Mouse (Mus musculus) MEL (cell line): ENCODE measurements around the gene Btaf1. TPM values are rescaled to one million over a fixed set of nuclear protein-coding genes. Genes with fewer than 3 reads are reported as not detected.

ENCODE experiments used
- DNase-seq: peaks from one replicate; pipeline ENCODE4 v3.0.0; 2011; ENCODE audit warnings: low read depth, low spot score
- H3K27ac ChIP-seq: 2 replicates; pipeline ENCODE4 v1.5.1; 2012; ENCODE audit warnings: low read depth, mild to moderate bottlenecking, control low read depth, low read length, moderate library complexity; ENCODE audit not compliant: control insufficient read depth
- H3K27me3 ChIP-seq, 2 experiments: fragments of 150-350 bp in 1 of 2; sonication (generic) in 1 of 2; 2 replicates each; pipeline ENCODE4 v1.6.1; 2012; ENCODE audit warnings: low read length in 2 of 2, mild to moderate bottlenecking in 2 of 2, improper control_type of control experiment in 1 of 2, moderate library complexity in 1 of 2; ENCODE audit not compliant: insufficient read depth in 2 of 2, control insufficient read depth in 1 of 2
- H3K36me3 ChIP-seq, 2 experiments: 2 replicates each; pipeline ENCODE4 v1.6.1; 2012 to 2014; ENCODE audit warnings: low read length in 2 of 2, improper control_type of control experiment in 1 of 2, inconsistent platforms in 1 of 2, mild to moderate bottlenecking in 1 of 2; ENCODE audit not compliant: insufficient read depth in 2 of 2, control insufficient read depth in 1 of 2
- H3K4me1 ChIP-seq, 2 experiments: fragments of 150-350 bp in 1 of 2; sonication (generic) in 1 of 2; 2 replicates each; pipeline ENCODE4 v1.6.1; 2012; ENCODE audit warnings: low read length in 2 of 2, improper control_type of control experiment in 1 of 2, mild to moderate bottlenecking in 1 of 2; ENCODE audit not compliant: insufficient read depth in 2 of 2, control insufficient read depth in 1 of 2
- H3K4me3 ChIP-seq, 2 experiments: fragments of 150-350 bp in 1 of 2; sonication (generic) in 1 of 2; 2 replicates each; pipeline ENCODE4 v1.5.1; 2012; ENCODE audit warnings: low read depth in 2 of 2, low read length in 2 of 2, mild to moderate bottlenecking in 2 of 2, moderate library complexity in 2 of 2, control low read depth in 1 of 2, improper control_type of control experiment in 1 of 2; ENCODE audit not compliant: control insufficient read depth in 1 of 2, insufficient read depth in 1 of 2
- H3K79me2 ChIP-seq: 2 replicates; pipeline ENCODE4 v1.6.1; 2012; ENCODE audit warnings: mild to moderate bottlenecking, low read length, moderate library complexity; ENCODE audit not compliant: control insufficient read depth, poor library complexity, insufficient read depth
- H3K9ac ChIP-seq: 2 replicates; pipeline ENCODE4 v1.6.1; 2012; ENCODE audit warnings: low read depth, mild to moderate bottlenecking, control low read depth, low read length, moderate library complexity; ENCODE audit not compliant: control insufficient read depth, poor library complexity, severe bottlenecking
- H3K9me3 ChIP-seq: fragments of 150-350 bp; sonication (generic); replicated peaks from 2 replicates; pipeline ENCODE4 v1.6.1; 2012; ENCODE audit warnings: mild to moderate bottlenecking, low read length, improper control_type of control experiment, moderate library complexity; ENCODE audit not compliant: insufficient read depth
- CTCF ChIP-seq, 3 experiments: IDR thresholded peaks in 2 of 3; conservative IDR thresholded peaks in 1 of 3; 2 replicates each; pipeline ENCODE4 v1.5.1; 2011 to 2012; ENCODE audit warnings: low read length in 3 of 3, low read depth in 2 of 3, mild to moderate bottlenecking in 2 of 3, improper control_type of control experiment in 1 of 3, inconsistent platforms in 1 of 3, mixed read lengths in 1 of 3, moderate library complexity in 1 of 3; ENCODE audit not compliant: control insufficient read depth in 1 of 3, insufficient read depth in 1 of 3, poor library complexity in 1 of 3, severe bottlenecking in 1 of 3
- ELF1 ChIP-seq: IDR thresholded peaks from 2 replicates; pipeline ENCODE4 v1.6.1; 2014; ENCODE audit warnings: low read depth, mild to moderate bottlenecking, inconsistent platforms, low read length, improper control_type of control experiment, moderate library complexity
- GATA1 ChIP-seq: IDR thresholded peaks from 2 replicates; pipeline ENCODE4 v1.6.1; 2011; ENCODE audit warnings: low read depth, low read length, improper control_type of control experiment
- HCFC1 ChIP-seq: IDR thresholded peaks from 2 replicates; pipeline ENCODE4 v1.6.1; 2012; ENCODE audit warnings: low read depth, mild to moderate bottlenecking, inconsistent platforms, low read length, improper control_type of control experiment, moderate library complexity
- JUND ChIP-seq: IDR thresholded peaks from 2 replicates; pipeline ENCODE4 v1.6.1; 2011; ENCODE audit warnings: low read depth, mild to moderate bottlenecking, improper control_type of control experiment, low read length
- KAT2A ChIP-seq: conservative IDR thresholded peaks from 2 replicates; pipeline ENCODE4 v1.6.1; 2012; ENCODE audit warnings: low read depth, low read length, improper control_type of control experiment, inconsistent platforms
- MAFK ChIP-seq: IDR thresholded peaks from 2 replicates; pipeline ENCODE4 v1.6.1; 2011; ENCODE audit warnings: low read depth, mild to moderate bottlenecking, low read length, improper control_type of control experiment, borderline replicate concordance
- MAX ChIP-seq: IDR thresholded peaks from 2 replicates; pipeline ENCODE4 v1.6.1; 2011; ENCODE audit warnings: low read length, improper control_type of control experiment
- MEF2A ChIP-seq: IDR thresholded peaks from 2 replicates; pipeline ENCODE4 v1.6.1; 2014; ENCODE audit warnings: low read depth, mild to moderate bottlenecking, inconsistent platforms, low read length, improper control_type of control experiment; ENCODE audit not compliant: poor library complexity, insufficient replicate concordance, severe bottlenecking; ENCODE audit errors: extremely low read depth
- MXI1 ChIP-seq: IDR thresholded peaks from 2 replicates; pipeline ENCODE4 v1.6.1; 2011; ENCODE audit warnings: mild to moderate bottlenecking, low read depth, low read length, improper control_type of control experiment
- MYB ChIP-seq: IDR thresholded peaks from 2 replicates; pipeline ENCODE4 v1.6.1; 2011; ENCODE audit warnings: mild to moderate bottlenecking, low read depth, low read length, improper control_type of control experiment
- MYC ChIP-seq: IDR thresholded peaks from 2 replicates; pipeline ENCODE4 v1.6.1; 2011; ENCODE audit warnings: low read depth, mild to moderate bottlenecking, low read length, improper control_type of control experiment, moderate library complexity
- NELFE ChIP-seq: IDR thresholded peaks from 2 replicates; pipeline ENCODE4 v1.6.1; 2011; ENCODE audit warnings: low read depth, low read length, improper control_type of control experiment
- POLR2A ChIP-seq, 2 experiments: IDR thresholded peaks; 2 replicates each; pipeline ENCODE4 v1.6.1; 2011 to 2012; ENCODE audit warnings: low read length in 2 of 2, mild to moderate bottlenecking in 2 of 2, control low read depth in 1 of 2, improper control_type of control experiment in 1 of 2, low read depth in 1 of 2, moderate library complexity in 1 of 2; ENCODE audit not compliant: control insufficient read depth in 1 of 2, insufficient read depth in 1 of 2, poor library complexity in 1 of 2
- POLR2AphosphoS2 ChIP-seq: IDR thresholded peaks from 2 replicates; pipeline ENCODE4 v1.6.1; 2011; ENCODE audit warnings: low read length, improper control_type of control experiment
- RCOR1 ChIP-seq: IDR thresholded peaks from 2 replicates; pipeline ENCODE4 v1.6.1; 2012; ENCODE audit warnings: low read depth, mild to moderate bottlenecking, inconsistent platforms, low read length, improper control_type of control experiment
- TAL1 ChIP-seq: IDR thresholded peaks from 2 replicates; pipeline ENCODE4 v1.6.1; 2012; ENCODE audit warnings: mild to moderate bottlenecking, inconsistent platforms, low read length, moderate library complexity, mixed read lengths
- TBP ChIP-seq: IDR thresholded peaks from 2 replicates; pipeline ENCODE4 v1.8.0; 2011; ENCODE audit warnings: low read depth, low read length, improper control_type of control experiment
- UBTF ChIP-seq: IDR thresholded peaks from 2 replicates; pipeline ENCODE4 v1.6.1; 2012; ENCODE audit warnings: low read depth, mild to moderate bottlenecking, inconsistent platforms, low read length, improper control_type of control experiment, moderate library complexity, borderline replicate concordance; ENCODE audit not compliant: insufficient read depth
- USF1 ChIP-seq: IDR thresholded peaks from 2 replicates; pipeline ENCODE4 v1.6.1; 2014; ENCODE audit warnings: low read depth, mild to moderate bottlenecking, inconsistent platforms, low read length, improper control_type of control experiment, moderate library complexity
- ZC3H11A ChIP-seq: IDR thresholded peaks from 2 replicates; pipeline ENCODE4 v1.6.1; 2012; ENCODE audit warnings: low read depth, mild to moderate bottlenecking, inconsistent platforms, low read length, improper control_type of control experiment
- polyA plus RNA-seq, 2 experiments: library from polyadenylated mRNA; stranded (reverse) in 1 of 2; unstranded in 1 of 2; fragments of >175 nt in 1 of 2; fragments of >200 nt in 1 of 2; gene quantifications; 2 replicates each; pipeline versions ENCODE4 v1.2.1 to v1.2.4; 2012; ENCODE audit warnings: low replicate concordance in 2 of 2, low read depth in 1 of 2; ENCODE audit not compliant: insufficient read length in 2 of 2, insufficient read depth in 1 of 2, missing spikeins in 1 of 2
- total RNA-seq: library from RNA; depleted of rRNA; stranded (reverse); fragments of 300-350 nt; gene quantifications from 2 replicates; pipeline ENCODE4 v1.2.3, GENCODE M21; 2012

The Btaf1 gene
- total and polyA plus RNA-seq, 3 experiments: 40.1 to 69.5 (median 46.1) TPM

DNA sequence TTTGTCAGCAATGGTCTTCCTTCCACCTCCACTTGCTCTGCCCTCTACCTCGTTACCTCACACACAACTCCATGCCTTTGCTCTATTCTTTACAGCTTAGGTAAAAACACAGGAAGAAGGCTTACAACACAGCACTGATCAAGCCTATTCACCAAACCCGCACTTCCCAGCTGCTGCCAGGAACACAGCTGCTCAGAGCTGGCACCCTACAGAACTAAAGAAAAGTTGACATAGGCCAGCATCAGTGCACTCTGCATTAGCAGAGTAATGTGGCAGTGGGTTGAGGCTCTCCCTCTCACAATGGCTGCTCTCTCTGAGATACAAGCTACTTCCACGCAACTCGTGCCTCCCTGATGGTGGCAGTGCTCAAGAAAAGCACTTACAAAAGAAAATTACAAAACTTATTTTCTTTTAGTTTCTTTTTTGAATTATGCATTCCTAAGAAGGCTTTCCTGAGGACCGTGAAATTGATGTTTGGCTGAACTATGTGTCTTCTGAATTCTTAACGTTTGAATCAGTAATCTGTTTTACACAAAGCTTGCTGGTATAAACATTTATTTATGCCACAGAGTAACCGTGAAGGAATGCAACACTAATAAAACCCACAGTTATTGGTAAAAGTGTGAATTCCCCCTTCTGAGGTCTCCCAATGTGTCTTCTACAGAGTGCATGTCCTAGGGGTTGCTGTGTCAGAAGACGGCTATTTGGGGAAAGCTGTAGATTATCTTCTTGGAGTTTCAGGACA, 131.5 kb downstream of the Btaf1 start:
- Histone ChIP-seq H3K4me3 (no peak overlapping the region), H3K79me2 (no peaks in the 10 kb centered on the region), H3K36me3 (no peaks in the 10 kb centered on the region), H3K27me3 (no peaks in the 10 kb centered on the region), H3K4me1 (no peaks in the 10 kb centered on the region), H3K9ac (no peak overlapping the region)
- TF ChIP-seq POLR2AphosphoS2: no peak
- TF ChIP-seq HCFC1: no peak
- no peak for TF ChIP-seq TAL1
- no peak for TF ChIP-seq NELFE
- TF ChIP-seq KAT2A: no peak
- no peak for TF ChIP-seq RCOR1
- no peak for TF ChIP-seq JUND
- no peak for TF ChIP-seq USF1
- no peak for TF ChIP-seq MAX
- TF ChIP-seq MYB: no peak
- no peak for TF ChIP-seq TBP
- no peak for TF ChIP-seq MAFK
- no peak for TF ChIP-seq GATA1
- TF ChIP-seq UBTF: no peak
- TF ChIP-seq POLR2A (IDR thresholded peaks at IDR 0.05; ENCODE audit: control insufficient read depth in 1 of 2, insufficient read depth in 1 of 2, low read depth in 1 of 2, low read length in 2 of 2, poor library complexity in 1 of 2): no peak
- TF ChIP-seq MYC: no peak
- TF ChIP-seq ZC3H11A: no peak
- no peak for TF ChIP-seq MEF2A
- no peak for TF ChIP-seq CTCF (IDR thresholded peaks at IDR 0.05 in 2 of 3, conservative IDR thresholded peaks at IDR 0.05 in 1 of 3; ENCODE audit: control insufficient read depth in 1 of 3, insufficient read depth in 1 of 3, low read depth in 2 of 3, low read length in 3 of 3, poor library complexity in 1 of 3, severe bottlenecking in 1 of 3)
- TF ChIP-seq MXI1: no peak
- TF ChIP-seq, all 39 proteins: peak for 0
- H3K9me3 ChIP-seq: no peaks in the 10 kb centered on the region
- H3K27ac ChIP-seq: no peak overlapping the region
- DNase-seq: no peak

DNA sequence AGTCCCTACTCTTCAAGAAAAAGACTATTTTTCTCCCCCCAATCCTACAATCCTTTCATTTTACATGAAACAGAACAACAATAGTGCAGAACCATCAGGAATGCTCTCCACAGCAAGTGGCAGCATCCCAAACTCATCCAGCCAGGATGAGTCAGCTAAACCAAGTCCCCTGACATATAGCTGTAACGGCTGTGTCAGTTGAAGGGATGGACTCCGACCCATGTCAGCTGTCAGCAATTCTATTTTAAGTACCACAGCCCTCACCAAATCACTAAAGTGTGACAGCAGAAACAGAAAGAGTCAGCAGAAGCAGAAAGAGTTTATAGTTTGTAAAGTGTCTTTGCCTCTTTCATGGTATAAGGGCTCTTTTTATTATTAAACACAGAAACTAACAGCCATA, 133.7 kb downstream of the Btaf1 start:
- TF ChIP-seq MEF2A (no peak), TBP (no peak), POLR2AphosphoS2 (no peak), ELF1 (no peak)
- Histone ChIP-seq H3K9ac (no peak overlapping the region), H3K27me3 (no peaks in the 10 kb centered on the region), H3K9me3 (no peaks in the 10 kb centered on the region), H3K4me3 (no peak overlapping the region), H3K79me2 (no peaks in the 10 kb centered on the region), H3K36me3 (no peaks in the 10 kb centered on the region), H3K4me1 (no peaks in the 10 kb centered on the region), H3K27ac (no peak overlapping the region)
- no peak for DNase-seq
